Mouse (Mus musculus) embryo, embryonic 10.5 days (tissue): ENCODE results near the gene 9130023H24Rik.

Experiments used
- DNase-seq: peaks from one replicate; pipeline ENCODE4 v3.0.0-alpha.2; 2015; ENCODE audit warnings: low spot score

Gene 9130023H24Rik

GRCm38 (mm10) chr7:128246496-128247391, 8.9 kb upstream of the 9130023H24Rik start, which contains the start of gene Tgfb1i1:
Gene Tgfb1i1 (plus strand): TSS chr7:128246812.
- peak; percentile 66 for DNase-seq

DNA sequence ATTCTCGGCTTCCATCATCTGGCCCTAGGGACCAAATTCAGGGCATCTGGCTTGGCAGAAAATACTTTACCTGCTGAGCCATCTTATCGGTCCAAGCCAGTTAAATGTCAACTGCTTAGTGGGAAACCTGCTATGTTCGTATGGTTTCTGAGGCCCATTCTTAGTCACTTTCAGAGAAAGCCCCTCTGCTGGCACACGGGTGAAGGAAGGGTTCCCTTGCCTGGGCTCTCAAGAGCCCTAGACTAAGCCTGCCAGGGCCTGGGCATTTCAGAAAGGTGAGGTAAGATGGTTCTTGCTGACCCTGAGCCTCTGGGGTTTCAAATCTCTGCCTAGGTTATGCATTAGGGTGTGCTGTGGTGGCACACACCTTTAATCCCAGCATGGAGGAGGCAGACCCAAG, 7.7 kb upstream of the 9130023H24Rik start:
- no peak for DNase-seq

- no peak for DNase-seq
These were observed 6.7 kb upstream of the 9130023H24Rik start for GRCm38 (mm10) chr7:128244410-128245025.

DNA sequence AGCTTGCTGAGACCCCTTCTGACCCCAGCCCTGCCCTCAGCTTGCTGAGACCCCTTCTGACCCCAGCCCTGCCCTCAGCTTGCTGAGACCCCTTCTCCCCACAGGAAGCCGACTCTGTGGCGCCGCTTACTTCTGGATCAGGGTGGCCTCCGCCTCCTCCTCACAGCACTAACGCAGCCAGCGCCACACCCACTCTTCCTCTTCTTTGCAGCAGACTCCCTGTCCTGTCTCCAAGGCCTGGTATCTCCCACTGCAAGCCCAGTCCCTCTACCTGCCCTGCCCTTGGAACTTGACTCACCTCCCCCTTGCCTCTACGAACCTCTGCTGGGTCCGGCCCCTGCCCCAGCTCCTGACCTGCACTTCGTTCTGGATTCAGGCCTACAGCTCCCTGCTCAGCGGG, 6.1 kb upstream of the 9130023H24Rik start:
- peak; percentile 26 for DNase-seq

GRCm38 (mm10) chr7:128242331-128242730, 4.5 kb upstream of the 9130023H24Rik start:
- DNase-seq, result no peak

DNA sequence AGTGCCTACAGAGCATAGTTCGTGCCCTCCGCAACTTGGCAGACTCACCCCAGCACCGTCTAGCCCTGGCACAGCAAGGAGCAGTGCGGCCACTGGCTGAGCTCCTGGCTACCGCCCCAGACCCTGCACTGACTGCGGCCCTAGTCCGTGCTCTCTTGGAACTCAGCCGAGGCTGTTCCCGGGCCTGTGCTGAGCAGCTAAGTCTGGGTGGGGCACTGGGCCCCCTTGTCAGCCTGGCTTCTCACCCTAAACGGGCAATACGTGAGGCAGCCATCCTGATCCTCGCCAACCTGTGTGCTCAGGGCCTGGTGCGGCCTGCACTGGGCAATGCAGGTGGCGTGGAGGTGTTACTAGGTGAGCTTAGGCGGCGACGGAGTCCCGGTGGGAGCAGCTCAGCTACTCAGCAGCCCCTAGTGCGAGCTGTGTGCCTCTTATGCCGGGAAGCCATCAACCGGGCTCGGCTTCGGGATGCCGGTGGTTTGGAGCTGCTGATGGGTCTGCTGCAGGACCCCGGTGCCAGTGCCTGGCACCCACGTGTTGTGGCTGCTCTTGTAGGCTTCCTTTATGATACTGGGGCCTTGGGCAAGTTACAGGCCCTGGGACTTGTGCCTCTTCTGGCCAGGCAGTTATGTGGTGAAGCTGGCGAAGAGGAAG, 2.4 kb upstream of the 9130023H24Rik start:
- no peak for DNase-seq

GRCm38 (mm10) chr7:128238991-128239390, 1.2 kb upstream of the 9130023H24Rik start:
- DNase-seq, result peak; percentile 76

DNA sequence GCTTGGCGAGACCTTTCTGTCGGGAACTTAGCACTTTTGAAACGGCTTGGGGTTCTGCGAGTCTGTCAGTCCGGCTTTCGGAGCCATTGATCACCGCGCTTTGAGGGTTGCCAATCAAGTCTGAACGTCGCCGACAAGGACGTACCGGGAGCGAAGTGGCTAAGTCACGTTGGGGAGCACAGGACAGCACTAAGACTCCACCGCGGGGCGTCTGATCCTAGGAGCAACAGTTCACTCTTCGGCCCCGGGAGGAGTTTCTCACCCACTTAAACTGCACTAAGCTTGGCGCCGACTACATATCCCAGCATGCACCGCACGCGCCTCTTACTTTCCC, 271 bp downstream of the 9130023H24Rik start:
- no peak for DNase-seq

DNA sequence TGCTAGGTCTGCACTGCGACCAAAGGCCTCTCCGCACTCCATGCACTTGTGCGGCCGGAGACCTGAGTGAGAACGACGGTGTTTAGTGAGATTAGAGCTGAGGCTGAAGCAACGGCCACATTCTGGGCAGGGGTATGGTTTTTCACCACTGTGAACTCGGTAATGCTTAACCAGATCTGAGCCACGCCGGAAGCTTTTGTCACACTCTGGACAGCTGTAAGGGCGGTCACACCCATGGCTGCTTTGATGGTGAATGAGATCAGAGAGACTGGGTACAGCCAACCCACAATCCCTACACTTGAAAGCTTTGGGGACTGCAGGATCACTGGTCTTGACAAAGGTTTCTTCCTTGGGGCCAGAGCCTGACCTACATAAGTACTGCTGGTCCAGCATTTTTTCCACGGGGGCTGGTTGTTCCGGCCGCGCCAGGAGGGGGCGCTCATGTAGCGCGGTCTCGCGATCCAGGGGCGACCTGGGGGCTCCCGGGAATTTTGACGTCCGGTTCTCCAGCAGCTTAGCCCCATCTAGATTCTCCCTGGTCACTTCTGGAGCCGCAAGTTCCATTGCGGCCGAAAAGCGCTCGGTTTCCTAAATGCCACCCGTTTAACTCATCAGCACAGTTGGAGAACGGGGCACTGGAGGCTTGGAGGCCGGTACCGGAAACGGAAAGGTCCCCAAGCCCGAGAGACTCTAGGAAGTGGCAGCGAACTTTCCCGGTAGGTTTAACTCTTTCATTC, 807 bp downstream of the 9130023H24Rik start, which contains the start of gene Armc5:
Gene Armc5, plus strand, starts transcription at position 487 of the 737 bp plus-strand sequence.
- DNase-seq, result peak; percentile 86

- no peak for DNase-seq
These were observed 1.4 kb downstream of the 9130023H24Rik start for GRCm38 (mm10) chr7:128236426-128236825.

DNA sequence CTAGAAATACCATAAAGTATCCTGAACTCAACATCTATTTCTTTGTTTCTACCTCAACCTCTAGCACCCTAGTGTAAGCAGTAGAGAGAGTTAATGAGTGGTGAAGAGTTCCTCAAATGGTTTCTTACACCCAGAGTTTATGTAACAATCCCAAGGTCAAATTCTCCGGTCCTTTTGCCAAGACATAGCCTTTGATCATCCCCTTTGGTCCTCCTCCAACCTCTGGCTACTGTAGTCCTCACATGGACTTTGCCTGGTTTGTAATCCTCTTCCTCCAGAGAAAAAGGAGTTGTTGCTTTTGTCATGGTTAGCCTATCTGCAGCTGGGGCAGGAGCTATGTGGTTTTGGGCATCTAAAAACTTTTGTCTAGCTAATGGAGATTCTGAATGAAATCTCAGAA, 2.4 kb downstream of the 9130023H24Rik start:
- no peak for DNase-seq

GRCm38 (mm10) chr7:128234796-128235195, 3.0 kb downstream of the 9130023H24Rik start:
- no peak for DNase-seq

DNA sequence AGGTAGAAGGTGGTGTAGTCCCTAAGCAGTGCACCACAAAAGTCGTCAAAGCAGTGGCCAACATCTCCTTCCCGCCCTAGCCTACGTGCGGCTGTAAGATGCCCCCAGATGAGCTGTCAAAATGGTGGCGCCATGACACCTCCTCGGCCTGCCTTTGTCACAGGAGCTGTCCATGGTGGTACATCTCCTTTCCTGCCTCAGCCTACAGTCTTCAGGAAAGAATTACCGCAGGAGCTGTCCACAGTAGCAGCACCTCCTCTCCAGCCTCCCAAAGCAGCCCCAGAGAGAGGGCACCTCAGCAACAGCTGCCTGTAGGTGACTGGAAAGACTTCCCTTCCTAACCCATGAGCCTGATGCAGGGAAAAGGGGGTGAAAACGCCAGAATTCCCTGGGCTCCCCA, 6.1 kb downstream of the 9130023H24Rik start:
- peak; percentile 34 for DNase-seq

GRCm38 (mm10) chr7:128220936-128221335, 16.9 kb downstream of the 9130023H24Rik start:
- no peak for DNase-seq

DNA sequence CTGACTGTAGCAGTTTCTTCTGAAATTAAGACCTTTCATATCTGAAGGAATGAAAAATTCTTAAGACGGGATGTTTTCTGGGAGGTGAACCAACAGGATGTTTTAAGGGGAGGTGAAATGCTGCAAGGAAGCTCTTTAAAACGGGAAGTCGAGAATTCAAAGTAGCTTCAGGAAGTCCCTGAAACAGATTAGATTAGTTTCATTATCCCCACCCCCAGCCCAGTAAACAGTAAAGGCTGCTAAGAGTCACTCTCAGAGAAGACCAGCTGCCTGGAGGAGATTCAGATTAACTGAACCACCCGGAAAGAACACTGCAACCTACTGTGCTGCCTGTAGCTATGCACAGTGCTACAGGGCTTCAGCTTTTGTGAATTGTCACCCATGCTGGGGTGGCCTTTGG, 17.9 kb downstream of the 9130023H24Rik start:
- DNase-seq, result no peak

DNA sequence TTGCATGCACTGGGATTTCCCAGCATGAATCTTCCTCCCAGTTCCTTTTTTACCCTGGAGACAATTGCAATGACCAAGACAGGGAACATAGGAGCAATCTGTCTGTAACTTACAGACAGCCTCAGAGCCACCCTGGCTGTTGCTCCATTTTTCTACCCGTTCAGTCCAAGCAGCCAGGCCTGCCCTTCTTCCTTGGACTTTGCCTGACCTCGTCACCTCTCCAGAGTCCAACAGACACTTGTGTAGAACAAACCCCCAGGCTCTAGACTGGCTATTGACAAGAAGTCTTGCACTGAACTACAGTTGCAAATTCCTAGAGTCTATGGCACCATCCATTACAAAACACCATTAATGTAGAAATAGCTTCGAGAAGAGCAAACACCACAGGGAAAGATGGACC, 28.0 kb downstream of the 9130023H24Rik start:
- no peak for DNase-seq

- DNase-seq, result peak; percentile 88
These were observed 29.6 kb downstream of the 9130023H24Rik start for GRCm38 (mm10) chr7:128208187-128208586.

GRCm38 (mm10) chr7:128206152-128206551, 31.7 kb downstream of the 9130023H24Rik start, which contains the start of gene Cox6a2:
Gene Cox6a2 (minus strand): TSS chr7:128206387.
- DNase-seq, result no peak

- DNase-seq, result no peak
These were observed 32.1 kb downstream of the 9130023H24Rik start for GRCm38 (mm10) chr7:128205695-128206094.

- DNase-seq, result no peak
These were observed 33.7 kb downstream of the 9130023H24Rik start for GRCm38 (mm10) chr7:128204179-128204578.

- no peak for DNase-seq
These were observed 34.8 kb downstream of the 9130023H24Rik start for GRCm38 (mm10) chr7:128203071-128203470.

GRCm38 (mm10) chr7:128201607-128202006, 36.2 kb downstream of the 9130023H24Rik start:
- no peak for DNase-seq
